Mouse (Mus musculus) cerebellum, adult 9-11 months (tissue): Measurements from ENCODE around the gene Lmna.
A peak's percentile ranks its signal among the peaks of the same experiment; 100 is the strongest.

Experiments
- DNase-seq: peaks from one replicate; pipeline ENCODE4 v3.0.0; 2022

Lmna gene

DNA sequence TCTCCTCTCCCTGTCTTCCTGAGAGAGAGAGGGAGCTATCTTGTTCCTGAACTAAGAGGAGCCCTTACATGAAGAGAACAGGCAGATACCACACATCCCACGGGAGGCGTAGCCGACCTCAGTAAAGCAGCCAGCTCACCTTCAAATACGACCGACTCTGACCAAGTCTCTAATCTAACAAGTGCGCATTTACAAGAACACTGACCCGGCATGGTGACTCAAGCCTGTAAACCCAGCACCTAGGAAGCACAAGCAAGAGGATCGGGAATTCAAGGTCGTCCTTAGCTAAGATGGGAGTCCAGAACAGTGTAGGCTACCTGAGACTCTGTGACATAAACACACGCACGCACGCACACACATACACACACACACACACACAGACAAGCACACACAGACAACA is 67.3 kb downstream of the Lmna start:
- DNase-seq = no peak

DNA sequence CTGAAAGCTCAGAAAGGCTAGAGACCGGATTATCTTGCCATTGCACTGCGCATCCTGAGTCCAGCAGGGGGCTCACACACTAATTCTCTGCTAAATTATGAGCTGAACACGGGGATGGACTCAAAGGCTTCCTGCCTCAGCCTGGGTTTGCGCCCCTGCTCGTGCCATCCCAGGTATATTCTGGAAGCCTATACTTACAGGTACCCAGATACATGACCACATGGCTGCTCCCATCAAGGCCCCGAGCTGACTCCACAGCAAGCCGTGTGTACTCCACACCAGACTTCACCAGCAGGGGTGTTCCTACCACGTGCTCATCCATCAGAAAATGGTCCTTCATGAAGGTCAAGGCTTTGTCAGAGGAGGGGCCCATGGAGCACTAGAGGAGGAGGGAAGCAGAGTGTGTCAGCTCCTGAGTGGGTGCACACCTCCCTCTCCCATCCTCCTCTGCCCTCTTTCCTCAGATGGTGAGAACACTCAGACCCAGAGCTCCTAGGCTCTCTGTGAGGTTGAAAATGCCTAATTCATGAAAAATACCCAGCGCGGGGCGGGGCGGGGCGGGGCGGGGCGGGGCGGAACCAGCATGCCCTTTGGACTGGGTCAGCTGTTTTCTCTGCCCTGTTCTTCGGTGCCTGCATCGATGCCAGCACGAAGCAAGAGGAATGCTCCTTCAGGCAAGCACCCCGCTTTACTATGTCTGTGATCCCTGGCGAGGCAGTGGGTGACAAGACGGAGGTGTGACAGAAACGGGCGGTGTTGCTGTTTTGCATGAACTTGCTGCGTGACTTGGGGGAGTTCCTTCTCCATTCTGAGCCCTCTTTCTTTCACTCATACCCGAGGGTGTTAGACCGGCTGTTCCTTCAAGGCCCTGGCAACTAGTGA is 69.0 kb downstream of the Lmna start:
- no peak for DNase-seq

DNA sequence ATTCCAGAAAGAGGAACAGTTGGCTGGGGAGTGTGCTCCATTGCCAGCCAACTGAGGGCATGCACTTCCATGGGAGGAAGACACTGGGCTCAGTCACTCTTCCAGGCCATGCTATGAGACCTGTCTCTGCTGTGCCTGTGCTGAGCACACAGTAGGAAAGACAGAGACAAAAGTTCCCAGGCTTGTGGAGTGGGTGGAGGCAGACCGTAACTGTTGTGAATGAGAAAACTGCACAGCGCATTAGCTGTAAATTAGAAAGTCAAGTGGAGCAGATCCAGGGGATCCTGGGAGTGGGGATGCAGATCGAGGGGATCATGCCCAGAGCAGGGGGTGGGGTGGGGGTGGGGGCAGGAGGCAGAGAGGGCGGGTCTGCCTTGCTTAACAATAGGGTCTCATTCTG is 70.2 kb downstream of the Lmna start:
- no peak for DNase-seq

DNA sequence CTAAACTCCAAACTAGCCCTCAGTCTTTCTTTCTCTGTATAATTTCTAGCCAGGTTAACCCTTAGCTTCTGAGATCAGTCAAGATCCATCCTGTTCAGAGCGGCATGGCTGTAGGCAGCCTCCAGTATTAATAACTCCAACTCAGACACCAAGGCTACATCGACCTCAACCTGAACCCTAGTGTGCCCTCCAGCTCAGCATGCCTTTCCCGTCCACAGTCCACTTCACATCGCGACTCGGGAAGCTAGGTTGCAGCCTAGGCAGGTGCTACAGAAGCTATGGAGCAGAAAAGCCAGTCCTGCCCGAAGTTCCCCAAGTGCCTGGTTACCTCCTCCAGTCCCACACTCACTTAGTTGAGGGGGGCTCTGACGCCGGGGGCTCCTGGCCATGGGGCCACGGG is 72.3 kb downstream of the Lmna start:
- DNase-seq = no peak

DNA sequence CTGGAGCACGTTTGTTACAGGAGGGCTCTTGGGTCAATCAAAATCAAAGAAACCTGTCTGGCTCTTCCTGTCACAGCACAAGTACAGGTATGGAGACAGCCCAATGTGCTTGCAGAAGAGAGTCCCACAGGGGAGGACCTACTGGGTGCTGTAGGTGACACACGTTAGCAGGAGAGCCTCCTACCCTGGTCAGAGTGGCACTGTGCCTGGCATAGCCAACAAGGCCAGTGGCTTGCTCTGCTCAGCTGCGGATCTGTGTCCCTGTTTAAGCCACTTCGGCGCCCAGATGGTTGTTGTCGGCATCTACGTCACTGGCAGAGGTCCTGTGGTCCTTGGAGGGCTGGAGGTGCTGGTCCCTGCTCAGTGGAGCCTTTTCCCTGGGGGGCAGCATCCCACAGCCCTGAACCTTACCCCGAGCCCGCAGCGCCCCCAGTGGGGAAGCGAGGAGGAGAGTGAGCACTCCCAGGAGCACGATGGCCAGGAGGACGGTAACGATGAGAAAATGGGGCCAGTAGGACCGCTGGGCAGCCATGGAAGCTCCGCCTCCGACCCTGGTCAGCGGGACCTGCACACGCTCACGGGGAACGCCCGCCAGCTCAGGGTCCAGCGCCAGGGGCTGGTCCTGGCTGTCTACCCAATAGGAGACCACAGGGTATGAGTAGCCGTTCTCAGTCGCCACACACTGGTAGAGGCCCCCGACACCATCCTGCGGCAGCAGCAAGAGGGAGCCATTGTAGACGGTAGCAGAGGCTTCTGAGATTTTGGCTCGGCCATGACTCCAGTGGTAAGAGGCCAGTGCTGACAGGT is 73.2 kb downstream of the Lmna start:
- DNase-seq = peak; percentile 85

DNA sequence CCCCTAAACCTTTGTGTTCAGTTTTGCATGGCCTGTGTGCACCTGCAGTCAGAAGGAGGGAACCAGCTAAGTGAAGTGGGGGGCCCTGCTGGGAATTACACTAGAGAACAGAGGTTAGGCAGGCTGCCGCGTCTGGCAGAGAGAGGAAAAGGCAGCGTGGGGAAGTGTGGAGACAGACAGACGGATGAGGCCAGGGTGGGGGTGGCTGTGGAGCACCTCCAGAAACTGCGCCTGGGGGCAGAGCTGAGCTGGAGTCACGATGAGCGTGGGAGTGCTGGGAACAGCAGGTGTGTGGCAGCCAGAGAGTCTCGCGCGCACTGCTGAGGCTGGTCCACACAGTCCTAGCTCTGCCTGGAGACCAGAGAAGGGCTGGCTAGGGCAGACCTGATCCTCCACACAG is 74.2 kb downstream of the Lmna start:
- DNase-seq = no peak
